Mouse (Mus musculus): ENCODE measurements at regions not wholly inside any gene's neighbourhood (a gene's known extent, or its start where the extent isn't known, plus 50 kb on each side); places are given as distances from the start of the nearest gene placed in this dataset.

- DNase-seq (ENCODE audit: extremely low read depth), result no peak
- Histone ChIP-seq H3K4me1 (ENCODE audit: control insufficient read depth in 1 of 2, insufficient read depth in 2 of 2) (no peaks in the 10 kb centered on the region), H3K9ac (ENCODE audit: insufficient read depth, low read depth) (no peak overlapping the region), H3K4me3 (replicated peaks in 1 of 3; ENCODE audit: low read depth in 2 of 3, low read length in 2 of 3, poor library complexity in 1 of 3) (no peak overlapping the region), H3K27ac (ENCODE audit: insufficient read depth, low read depth) (no peak overlapping the region), H3K4me2 (ENCODE audit: insufficient read depth, low read depth, poor library complexity, severe bottlenecking) (no peak overlapping the region), H3K27me3 (replicated peaks) (no peaks in the 10 kb centered on the region), H3K79me2 (replicated peaks; ENCODE audit: control insufficient read depth, extremely low read depth, insufficient read depth, poor library complexity, severe bottlenecking) (no peaks in the 10 kb centered on the region), H3K9me3 (replicated peaks; ENCODE audit: low read length) (peaks cover 3% of the 10 kb centered on the region), H3K36me3 (replicated peaks in 1 of 2; ENCODE audit: control insufficient read depth in 1 of 2, insufficient read depth in 1 of 2, low read length in 1 of 2) (no peaks in the 10 kb centered on the region)
- in situ Hi-C loops (cut with MboI; ENCODE audit: low pct_ligation_motif_present, low pct_unique_long_range_greater_than_20kb, low sequenced_read_pairs), result no loop called here
- dilution Hi-C loops (cut with MboI; ENCODE audit: extremely low pct_ligation_motif_present, extremely low pct_unique_long_range_greater_than_20kb, low sequenced_read_pairs), result no loop called here
- TF ChIP-seq KAT2A (IDR thresholded peaks at IDR 0.05; ENCODE audit: insufficient replicate concordance, low read length), result no peak
- TF ChIP-seq MXI1 (IDR thresholded peaks at IDR 0.05; ENCODE audit: low read depth, low read length), result no peak
- TF ChIP-seq RAD21 (IDR thresholded peaks at IDR 0.05; ENCODE audit: low read depth, low read length), result no peak
- TF ChIP-seq USF2 (conservative IDR thresholded peaks at IDR 0.05; ENCODE audit: low read depth, low read length), result no peak
- no peak for TF ChIP-seq SMC3 (IDR thresholded peaks at IDR 0.05; ENCODE audit: low read depth, low read length)
- no peak for TF ChIP-seq POLR2A (IDR thresholded peaks at IDR 0.05; ENCODE audit: low read depth, low read length)
- TF ChIP-seq ZC3H11A (IDR thresholded peaks at IDR 0.05; ENCODE audit: low read depth, low read length), result no peak
- no peak for TF ChIP-seq CHD2 (IDR thresholded peaks at IDR 0.05; ENCODE audit: low read length)
- TF ChIP-seq SIN3A (IDR thresholded peaks at IDR 0.05; ENCODE audit: low read length), result no peak
- no peak for TF ChIP-seq UBTF (IDR thresholded peaks at IDR 0.05; ENCODE audit: low read depth, low read length)
- TF ChIP-seq PAX5 (IDR thresholded peaks at IDR 0.05; ENCODE audit: low read length), result no peak
- TF ChIP-seq TBP (conservative IDR thresholded peaks at IDR 0.05; ENCODE audit: low read depth, low read length), result no peak
- no peak for TF ChIP-seq ELF1 (IDR thresholded peaks at IDR 0.05; ENCODE audit: low read depth, low read length)
- no peak for TF ChIP-seq JUND (conservative IDR thresholded peaks at IDR 0.05; ENCODE audit: low read depth, low read length)
Measured at GRCm38 (mm10) chr1:32930381-32930780, 383.3 kb upstream of the Gm5415 start.

- Histone ChIP-seq H3K9ac (ENCODE audit: insufficient read depth, low read depth) (no peak overlapping the region), H3K4me2 (ENCODE audit: insufficient read depth, low read depth, poor library complexity, severe bottlenecking) (no peak overlapping the region), H3K9me3 (replicated peaks; ENCODE audit: low read length) (peaks cover 20% of the 10 kb centered on the region), H3K27ac (ENCODE audit: insufficient read depth, low read depth) (no peak overlapping the region), H3K4me1 (ENCODE audit: control insufficient read depth in 1 of 2, insufficient read depth in 2 of 2) (no peaks in the 10 kb centered on the region), H3K4me3 (replicated peaks in 1 of 3; ENCODE audit: low read depth in 2 of 3, low read length in 2 of 3, poor library complexity in 1 of 3) (no peak overlapping the region), H3K36me3 (replicated peaks in 1 of 2; ENCODE audit: control insufficient read depth in 1 of 2, insufficient read depth in 1 of 2, low read length in 1 of 2) (no peaks in the 10 kb centered on the region), H3K27me3 (replicated peaks) (no peaks in the 10 kb centered on the region), H3K79me2 (replicated peaks; ENCODE audit: control insufficient read depth, extremely low read depth, insufficient read depth, poor library complexity, severe bottlenecking) (no peaks in the 10 kb centered on the region)
- TF ChIP-seq EP300 (IDR thresholded peaks at IDR 0.05; ENCODE audit: low read length) (no peak), POLR2A (IDR thresholded peaks at IDR 0.05; ENCODE audit: low read depth, low read length) (no peak), RCOR1 (conservative IDR thresholded peaks at IDR 0.05; ENCODE audit: low read depth, low read length) (no peak), IRF4 (IDR thresholded peaks at IDR 0.05; ENCODE audit: low read depth, low read length) (no peak), ZMIZ1 (IDR thresholded peaks at IDR 0.05; ENCODE audit: low read depth, low read length) (no peak), JUND (conservative IDR thresholded peaks at IDR 0.05; ENCODE audit: low read depth, low read length) (no peak), MAZ (IDR thresholded peaks at IDR 0.05; ENCODE audit: low read depth, low read length) (no peak), ZC3H11A (IDR thresholded peaks at IDR 0.05; ENCODE audit: low read depth, low read length) (no peak), PAX5 (IDR thresholded peaks at IDR 0.05; ENCODE audit: low read length) (no peak), NELFE (IDR thresholded peaks at IDR 0.05; ENCODE audit: low read depth, low read length) (no peak), ELF1 (IDR thresholded peaks at IDR 0.05; ENCODE audit: low read depth, low read length) (no peak)
- dilution Hi-C loops (cut with MboI; ENCODE audit: extremely low pct_ligation_motif_present, extremely low pct_unique_long_range_greater_than_20kb, low sequenced_read_pairs) (no loop called here), in situ Hi-C loops (cut with MboI; ENCODE audit: low pct_ligation_motif_present, low pct_unique_long_range_greater_than_20kb, low sequenced_read_pairs) (no loop called here)
- DNase-seq (ENCODE audit: extremely low read depth), result no peak
Measured at GRCm38 (mm10) chr1:32902437-32902836, 355.3 kb upstream of the Gm5415 start.
